12 mouse cellular contexts compared by ENCODE assay signal in the genomic region with DNA sequence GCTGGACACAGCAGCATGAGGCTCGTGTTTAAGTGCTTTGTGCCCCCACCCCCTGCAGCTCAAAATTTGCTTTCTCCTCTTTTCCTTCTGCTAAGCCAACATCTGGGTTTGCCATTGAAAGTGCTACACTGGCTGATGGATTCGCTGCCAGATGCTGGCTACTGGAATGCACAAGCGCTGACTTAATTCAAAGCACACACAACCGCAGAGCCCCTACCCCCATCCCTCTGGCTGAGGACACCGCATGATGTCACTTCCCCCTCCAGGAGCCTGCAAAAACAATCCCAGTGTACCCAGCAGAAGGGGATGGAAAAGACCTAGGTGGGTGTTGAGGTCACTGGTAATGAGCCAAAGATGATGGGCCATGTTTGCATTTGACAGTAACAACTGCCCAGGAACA. TPM values are rescaled to one million over a fixed set of nuclear protein-coding genes. Genes with fewer than 3 reads are reported as not detected.
DNase-seq lines count a peak whose midpoint lies in the region; ATAC-seq and TF ChIP-seq lines count a peak whose summit lies in the region.
"Had no signal": no experiment of that assay in that cellular context is flagged by ENCODE, and none has a peak within 500 bp of the region (broad histone marks: within the 10 kb centered on the region; RNA-seq: fewer than 3 reads in every experiment).

No protein-coding gene starts in this region.

- DNase-seq in neural tube, embryonic 10.5 days (ENCODE audit: extremely low spot score, low spot score) = peak; percentile 58
- peak; percentile 60 for DNase-seq in heart, postnatal 0 days (ENCODE audit: low spot score)
- DNase-seq in neural tube, embryonic 11.5 days (ENCODE audit: low spot score) = peak; percentile 51
- DNase-seq in kidney, adult 9 months = no peak
- no peak for DNase-seq in frontal cortex, postnatal 36 days (ENCODE audit: low spot score in 2 of 2)
- no peak for DNase-seq in spleen, adult 12 weeks (ENCODE audit: low spot score)
- DNase-seq: cerebellum, postnatal 25 days; layer of hippocampus, postnatal 36 days; lung, adult 18-20 months; thymus, postnatal 14 days had no signal

- TF ChIP-seq CTCF in heart, postnatal 0 days (IDR thresholded peaks at IDR 0.05; ENCODE audit: low read depth) = no peak

- no peak for TF ChIP-seq EP300 in heart, postnatal 0 days (IDR thresholded peaks at IDR 0.05; ENCODE audit: low read depth)

- peaks cover 2% of the 10 kb centered on the region; the same call in 1 of the 2 replicates for H3K36me3 ChIP-seq in neural tube, embryonic 15.5 days
- peaks cover 9% of the 10 kb centered on the region for H3K36me3 ChIP-seq in embryonic facial prominence, embryonic 12.5 days
- peaks cover 11% of the 10 kb centered on the region for H3K36me3 ChIP-seq in heart, postnatal 0 days (replicated peaks; ENCODE audit: control insufficient read depth, insufficient read depth, low read length)
- no peaks in the 10 kb centered on the region for H3K36me3 ChIP-seq in neural tube, embryonic 11.5 days (ENCODE audit: control insufficient read depth, insufficient read depth, low read length)

- H3K9ac ChIP-seq in neural tube, embryonic 15.5 days (replicated peaks) = no peak overlapping the region
- H3K9ac ChIP-seq in embryonic facial prominence, embryonic 12.5 days = no peak overlapping the region
- no peak overlapping the region for H3K9ac ChIP-seq in heart, postnatal 0 days (replicated peaks; ENCODE audit: low read depth, low read length)
- no peak overlapping the region for H3K9ac ChIP-seq in neural tube, embryonic 11.5 days (ENCODE audit: low read length)

- no peak overlapping the region for H3K4me3 ChIP-seq in neural tube, embryonic 15.5 days (replicated peaks)
- no peak overlapping the region for H3K4me3 ChIP-seq in embryonic facial prominence, embryonic 12.5 days
- no peak overlapping the region for H3K4me3 ChIP-seq in heart, postnatal 0 days (ENCODE audit: low read depth, low read length)
- H3K4me3 ChIP-seq in neural tube, embryonic 11.5 days (ENCODE audit: low read depth, low read length) = no peak overlapping the region

- 84% methylated on average over 5 of the region's 5 CpGs for WGBS in neural tube, embryonic 15.5 days
- 25% methylated on average over 5 of the region's 5 CpGs for WGBS in embryonic facial prominence, embryonic 12.5 days
- WGBS in heart, postnatal 0 days = 58% methylated on average over 5 of the region's 5 CpGs
- 57% methylated on average over 5 of the region's 5 CpGs for WGBS in neural tube, embryonic 11.5 days

- H3K27ac ChIP-seq in neural tube, embryonic 15.5 days (replicated peaks) = no peak overlapping the region
- peak overlapping the region; percentile 80 for H3K27ac ChIP-seq in embryonic facial prominence, embryonic 12.5 days
- H3K27ac ChIP-seq in heart, postnatal 0 days (ENCODE audit: low read depth) = peak overlapping the region; percentile 51
- no peak overlapping the region for H3K27ac ChIP-seq in neural tube, embryonic 11.5 days (ENCODE audit: low read depth, low read length)

- no peak overlapping the region for H3K4me2 ChIP-seq in neural tube, embryonic 15.5 days
- peak overlapping the region; percentile 14; the same call in 1 of the 2 replicates for H3K4me2 ChIP-seq in embryonic facial prominence, embryonic 12.5 days (replicated peaks)
- no peak overlapping the region for H3K4me2 ChIP-seq in heart, postnatal 0 days (ENCODE audit: low read depth, low read length)
- H3K4me2 ChIP-seq in neural tube, embryonic 11.5 days (ENCODE audit: low read depth) = no peak overlapping the region

- no peaks in the 10 kb centered on the region for H3K27me3 ChIP-seq in neural tube, embryonic 15.5 days (replicated peaks)
- no peaks in the 10 kb centered on the region for H3K27me3 ChIP-seq in embryonic facial prominence, embryonic 12.5 days
- H3K27me3 ChIP-seq in heart, postnatal 0 days (ENCODE audit: control insufficient read depth, insufficient read depth, low read length) = no peaks in the 10 kb centered on the region
- H3K27me3 ChIP-seq in neural tube, embryonic 11.5 days (ENCODE audit: control insufficient read depth, insufficient read depth, low read length) = no peaks in the 10 kb centered on the region

- H3K4me1 ChIP-seq in neural tube, embryonic 15.5 days = peaks cover 64% of the 10 kb centered on the region
- peaks cover 57% of the 10 kb centered on the region for H3K4me1 ChIP-seq in embryonic facial prominence, embryonic 12.5 days
- H3K4me1 ChIP-seq in heart, postnatal 0 days (ENCODE audit: control insufficient read depth, insufficient read depth) = peaks cover 17% of the 10 kb centered on the region
- H3K4me1 ChIP-seq in neural tube, embryonic 11.5 days (ENCODE audit: control insufficient read depth, insufficient read depth, low read length) = 0 out of 2 replicates have a peak, but pooled peaks cover 3% of the 10 kb centered on the region

- H3K9me3 ChIP-seq in neural tube, embryonic 15.5 days (replicated peaks) = no peaks in the 10 kb centered on the region
- H3K9me3 ChIP-seq in embryonic facial prominence, embryonic 12.5 days = no peaks in the 10 kb centered on the region
- no peaks in the 10 kb centered on the region for H3K9me3 ChIP-seq in heart, postnatal 0 days (replicated peaks; ENCODE audit: control insufficient read depth, low read length)
- no peaks in the 10 kb centered on the region for H3K9me3 ChIP-seq in neural tube, embryonic 11.5 days (ENCODE audit: control insufficient read depth, low read length)

- no peak for ATAC-seq in neural tube, embryonic 15.5 days (ENCODE audit: low FRiP score)
- ATAC-seq in embryonic facial prominence, embryonic 12.5 days (ENCODE audit: insufficient number of reproducible peaks, insufficient read depth, low FRiP score, low TSS enrichment) = peak; percentile 61
- peak; percentile 21; the same call in 1 of the 2 replicates for ATAC-seq in heart, postnatal 0 days (ENCODE audit: insufficient read depth, low read depth)
- ATAC-seq in neural tube, embryonic 11.5 days (ENCODE audit: insufficient read depth, low FRiP score, low TSS enrichment) = no peak

RNA-seq across cellular contexts. Expression of a gene that starts 17.8 kb away (rescaled TPM):
- 0.18 and 0.37 TPM in 2 replicates for polyA plus RNA-seq in neural tube, embryonic 15.5 days (2015; fragmentation: Nextera tagmentation; extraction: Ambion mirVana)
- 0.60 and 0.70 TPM in 2 replicates for polyA plus RNA-seq in embryonic facial prominence, embryonic 12.5 days (2016; fragmentation: Nextera tagmentation; extraction: Ambion mirVana)
- total RNA-seq in heart, postnatal 0 days (2014; rRNA removed; ENCODE audit: low replicate concordance) = not detected in 2 replicates
- 0.19 and 0.31 TPM in 2 replicates for polyA plus RNA-seq in heart, postnatal 0 days (2015; fragmentation: Nextera tagmentation; extraction: Ambion mirVana)
- 0.28 and 0.39 TPM in 2 replicates for polyA plus RNA-seq in neural tube, embryonic 11.5 days (2014; fragmentation: Nextera tagmentation; extraction: Ambion mirVana)

RNA-seq across cellular contexts. Expression of a gene that starts 31.0 kb away (rescaled TPM):
- 84.6 and 86.6 TPM in 2 replicates for polyA plus RNA-seq in neural tube, embryonic 15.5 days (2015; fragmentation: Nextera tagmentation; extraction: Ambion mirVana)
- 104 and 115 TPM in 2 replicates for polyA plus RNA-seq in embryonic facial prominence, embryonic 12.5 days (2016; fragmentation: Nextera tagmentation; extraction: Ambion mirVana)
- 77.5 and 78.5 TPM in 2 replicates for total RNA-seq in heart, postnatal 0 days (2014; rRNA removed; ENCODE audit: low replicate concordance)
- polyA plus RNA-seq in heart, postnatal 0 days (2015; fragmentation: Nextera tagmentation; extraction: Ambion mirVana) = 61.9 and 65.5 TPM in 2 replicates
- polyA plus RNA-seq in neural tube, embryonic 11.5 days (2014; fragmentation: Nextera tagmentation; extraction: Ambion mirVana) = 46.4 and 51.5 TPM in 2 replicates

RNA-seq across cellular contexts. Expression of a gene that starts 34.5 kb away (rescaled TPM):
- 17.5 and 19.5 TPM in 2 replicates for polyA plus RNA-seq in neural tube, embryonic 15.5 days (2015; fragmentation: Nextera tagmentation; extraction: Ambion mirVana)
- 21.3 and 22.2 TPM in 2 replicates for polyA plus RNA-seq in embryonic facial prominence, embryonic 12.5 days (2016; fragmentation: Nextera tagmentation; extraction: Ambion mirVana)
- total RNA-seq in heart, postnatal 0 days (2014; rRNA removed; ENCODE audit: low replicate concordance) = 10.4 and 18.3 TPM in 2 replicates
- 5.5 and 6.6 TPM in 2 replicates for polyA plus RNA-seq in heart, postnatal 0 days (2015; fragmentation: Nextera tagmentation; extraction: Ambion mirVana)
- 11.5 and 14.5 TPM in 2 replicates for polyA plus RNA-seq in neural tube, embryonic 11.5 days (2014; fragmentation: Nextera tagmentation; extraction: Ambion mirVana)

Comparison
In these comparisons a context has a peak if more than half of its experiments do, and no peak if none do; other contexts are left out.
1. DNase-seq: peak in neural tube, embryonic 10.5 days (single experiment), heart, postnatal 0 days (single experiment) and neural tube, embryonic 11.5 days (single experiment); none in kidney, adult 9 months (single experiment), frontal cortex, postnatal 36 days (0 of 2) and spleen, adult 12 weeks (single experiment).
2. ATAC-seq: peak in embryonic facial prominence, embryonic 12.5 days (single experiment) and heart, postnatal 0 days (single experiment); none in neural tube, embryonic 15.5 days (single experiment) and neural tube, embryonic 11.5 days (single experiment).
3. H3K27ac ChIP-seq: peak in embryonic facial prominence, embryonic 12.5 days (single experiment) and heart, postnatal 0 days (single experiment); none in neural tube, embryonic 15.5 days (single experiment) and neural tube, embryonic 11.5 days (single experiment).